Mouse (Mus musculus) kidney, adult 2 months (tissue): ENCODE measurements around the gene Mapk8. TPM values are rescaled to one million over a fixed set of nuclear protein-coding genes. Genes with fewer than 3 reads are reported as not detected.

Experiments used
- DNase-seq: peaks from one replicate; pipeline ENCODE4 v3.0.0; 2021
- H3K27ac ChIP-seq: fragments of 200-500 bp; 2 replicates; pipeline ENCODE4 v1.5.1; 2012; ENCODE audit warnings: low read depth, low read length, control low read depth, inconsistent platforms; ENCODE audit not compliant: insufficient read depth
- H3K27me3 ChIP-seq: fragments of 200-500 bp; replicated peaks from 2 replicates; pipeline ENCODE4 v1.6.1; 2012; ENCODE audit warnings: mild to moderate bottlenecking, moderate library complexity, low read length, inconsistent platforms; ENCODE audit not compliant: control insufficient read depth, insufficient read depth
- H3K36me3 ChIP-seq: fragments of 200-500 bp; 2 replicates; pipeline ENCODE4 v1.6.1; 2012; ENCODE audit warnings: mild to moderate bottlenecking, moderate library complexity, low read length, inconsistent platforms; ENCODE audit not compliant: control insufficient read depth, insufficient read depth
- H3K4me1 ChIP-seq: fragments of 200-500 bp; 2 replicates; pipeline ENCODE4 v1.6.1; 2011; ENCODE audit warnings: low read length; ENCODE audit not compliant: control insufficient read depth, insufficient read depth
- H3K4me3 ChIP-seq: fragments of 200-500 bp; 2 replicates; pipeline ENCODE4 v1.5.1; 2011; ENCODE audit warnings: mild to moderate bottlenecking, low read depth, low read length, control low read depth; ENCODE audit not compliant: insufficient read depth
- CTCF ChIP-seq: fragments of 200-500 bp; conservative IDR thresholded peaks from 2 replicates; pipeline ENCODE4 v1.5.1; 2011; ENCODE audit warnings: low read depth, mild to moderate bottlenecking, control low read depth, low read length, moderate library complexity, mixed read lengths; ENCODE audit not compliant: insufficient read depth, insufficient read length
- POLR2A ChIP-seq: fragments of 200-500 bp; IDR thresholded peaks from one replicate; pipeline ENCODE4 v1.6.1; 2011; ENCODE audit warnings: low read depth, low read length, control low read depth
- WGBS: fragments of 180-500 bp; shearing (Covaris S2); methylation state at CpG from one replicate; pipeline ENCODE4 v1.1.7; 2018; 5-methylcytosine and 5-hydroxymethylcytosine counted together
- polyA plus RNA-seq: library from polyadenylated mRNA; depleted of rRNA; stranded (reverse); fragments of >200 nt; gene quantifications from 2 replicates; pipeline ENCODE4 v1.2.3, GENCODE M21; 2012

Gene Mapk8
- polyA plus RNA-seq, 1 experiment: 9.5 TPM

DNA sequence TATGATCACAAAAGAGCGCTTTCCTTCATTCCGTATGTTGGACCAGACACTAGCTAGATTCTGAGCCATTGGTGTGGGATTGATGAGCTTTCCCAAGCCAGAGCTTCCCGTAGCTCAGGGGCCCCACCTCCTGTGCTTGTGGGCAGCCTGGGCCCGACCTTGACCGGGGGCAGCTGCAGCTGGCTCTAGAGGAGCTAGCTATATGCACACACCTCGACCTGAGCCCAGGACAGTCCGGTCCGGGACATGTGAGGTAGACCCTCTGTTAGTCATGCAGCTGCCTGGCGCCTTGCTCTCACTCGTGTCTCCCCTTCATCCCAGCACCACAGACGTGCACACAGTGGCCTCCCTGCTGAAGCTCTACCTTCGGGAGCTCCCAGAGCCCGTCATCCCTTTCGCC is 84.8 kb downstream of the Mapk8 start:
- Histone ChIP-seq H3K27me3 (no peaks in the 10 kb centered on the region), H3K4me1 (no peaks in the 10 kb centered on the region), H3K36me3 (no peaks in the 10 kb centered on the region), H3K27ac (no peak overlapping the region), H3K4me3 (no peak overlapping the region)
- no peak for TF ChIP-seq POLR2A
- TF ChIP-seq CTCF: no peak
- 73% methylated on average over 14 of the region's 14 CpGs for WGBS
- no peak for DNase-seq

DNA sequence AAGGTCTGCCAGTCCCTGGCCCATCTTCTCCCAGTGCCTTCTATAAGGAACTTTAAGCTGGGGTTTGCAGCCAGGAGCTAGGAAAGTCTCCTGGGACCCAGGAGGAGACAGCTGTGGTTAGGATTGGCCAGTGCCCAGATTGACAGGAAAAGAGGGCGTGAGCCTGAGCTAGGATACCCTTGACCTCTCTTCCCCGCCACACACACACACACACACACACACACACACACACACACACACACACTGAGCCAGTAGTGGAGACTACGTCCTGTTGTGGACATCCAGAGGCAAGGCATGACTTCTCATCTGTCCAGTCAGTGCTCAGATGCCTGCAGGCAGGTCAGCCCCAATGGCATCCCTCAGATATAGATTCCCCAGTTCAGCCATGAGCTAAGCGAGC is 85.4 kb downstream of the Mapk8 start:
- Histone ChIP-seq H3K4me1 (no peaks in the 10 kb centered on the region), H3K27ac (no peak overlapping the region), H3K27me3 (no peaks in the 10 kb centered on the region), H3K4me3 (no peak overlapping the region), H3K36me3 (no peaks in the 10 kb centered on the region)
- 46% methylated on average over 4 of the region's 4 CpGs for WGBS
- TF ChIP-seq CTCF (no peak), POLR2A (no peak)
- no peak for DNase-seq

DNA sequence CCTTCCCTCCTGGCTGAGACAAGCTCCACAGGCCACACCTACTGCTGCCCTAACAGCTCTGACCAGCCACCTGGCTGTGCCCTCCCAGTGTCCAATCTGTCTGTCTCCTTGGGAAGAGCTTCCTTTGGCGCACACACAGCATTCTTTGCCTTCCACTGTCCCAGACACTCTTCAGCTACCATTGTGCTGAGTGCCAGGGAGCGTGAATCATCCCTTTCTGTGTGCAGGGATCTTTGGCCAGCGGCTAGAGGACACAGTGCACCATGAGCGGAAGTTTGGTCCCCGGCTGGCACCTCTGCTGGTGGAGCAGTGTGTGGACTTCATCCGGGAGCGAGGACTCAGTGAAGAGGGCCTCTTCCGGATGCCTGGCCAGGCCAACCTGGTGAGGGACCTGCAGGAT is 88.1 kb downstream of the Mapk8 start:
- H3K27ac ChIP-seq: no peak overlapping the region
- no peaks in the 10 kb centered on the region for H3K36me3 ChIP-seq
- no peaks in the 10 kb centered on the region for H3K27me3 ChIP-seq
- H3K4me1 ChIP-seq: no peaks in the 10 kb centered on the region
- peak; percentile 67 for DNase-seq
- no peak overlapping the region for H3K4me3 ChIP-seq
- 67% methylated on average over 8 of the region's 8 CpGs for WGBS
- TF ChIP-seq CTCF: no peak
- no peak for TF ChIP-seq POLR2A

DNA sequence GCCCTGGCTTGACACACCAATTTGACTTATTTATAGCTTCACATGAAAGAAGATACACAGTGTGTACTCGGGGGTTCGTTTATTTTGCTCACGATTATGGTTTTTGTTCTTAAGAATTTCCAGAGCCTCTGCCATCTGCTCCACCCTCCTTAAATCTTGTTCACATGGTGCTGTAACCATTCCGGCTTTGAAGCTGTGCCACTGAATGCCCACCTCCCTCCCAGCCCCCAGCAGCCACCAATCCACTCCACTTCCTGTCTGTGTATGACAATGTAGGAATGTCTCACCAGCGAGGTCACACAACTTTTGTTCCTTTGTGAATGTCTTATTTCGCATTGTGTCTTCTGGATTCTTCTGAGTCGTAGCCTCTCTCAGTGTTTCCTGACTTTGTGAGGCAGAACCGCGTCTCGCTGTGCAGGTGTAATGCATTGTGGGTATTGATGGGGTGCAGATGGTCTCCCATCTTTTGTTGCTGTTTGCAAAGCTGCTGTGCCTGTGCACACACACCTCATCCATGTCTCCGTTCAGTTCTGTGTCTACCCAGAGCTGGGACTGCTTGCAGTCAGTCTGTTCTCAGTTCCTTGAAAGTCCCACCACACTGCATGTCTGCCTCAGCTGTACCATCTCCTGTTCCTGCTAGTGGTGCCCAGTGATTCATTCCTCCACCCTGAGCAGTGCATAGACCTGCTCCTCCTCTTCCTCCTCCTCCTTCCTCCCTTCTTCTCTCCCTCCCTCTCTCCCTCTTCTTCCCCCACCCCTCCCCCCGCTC is 89.2 kb downstream of the Mapk8 start:
- 52% methylated on average over 12 of the region's 12 CpGs for WGBS
- DNase-seq: no peak
- TF ChIP-seq CTCF (no peak), POLR2A (no peak)

DNA sequence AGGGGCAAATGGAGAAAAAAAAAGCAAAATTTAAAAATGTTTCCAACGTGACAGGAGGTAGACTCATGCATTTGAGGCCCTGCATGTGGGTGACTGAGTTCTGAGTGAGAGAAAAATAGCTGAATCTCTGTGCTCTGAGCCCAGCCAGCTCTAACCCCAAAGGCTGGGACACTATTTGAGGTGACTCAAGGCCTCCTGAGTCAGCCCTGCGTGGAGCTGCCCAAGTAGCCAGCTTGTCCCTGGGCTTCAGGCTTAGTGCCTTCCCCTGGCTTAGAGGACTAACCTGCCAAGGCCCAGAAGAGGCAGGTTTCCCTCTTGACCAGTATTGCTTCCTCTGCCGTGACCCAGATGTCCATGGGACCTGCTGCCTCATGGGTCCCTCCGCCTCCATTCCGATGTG is 91.7 kb downstream of the Mapk8 start:
- WGBS: 91% methylated on average over 5 of the region's 5 CpGs
- no peak for DNase-seq
- no peaks in the 10 kb centered on the region; the same call in 1 of the 2 replicates for H3K27me3 ChIP-seq
- no peak overlapping the region for H3K4me3 ChIP-seq
- no peaks in the 10 kb centered on the region for H3K36me3 ChIP-seq
- H3K4me1 ChIP-seq: 0 out of 2 replicates have a peak, but pooled peaks cover 2% of the 10 kb centered on the region
- TF ChIP-seq CTCF: no peak
- no peak for TF ChIP-seq POLR2A
- H3K27ac ChIP-seq: no peak overlapping the region

More for the DNA sequence above, 89.2 kb downstream of the Mapk8 start:
- no peaks in the 10 kb centered on the region for H3K36me3 ChIP-seq
- no peak overlapping the region for H3K4me3 ChIP-seq
- H3K4me1 ChIP-seq: 0 out of 2 replicates have a peak, but pooled peaks cover under 1% of the 10 kb centered on the region
- no peaks in the 10 kb centered on the region for H3K27me3 ChIP-seq
- H3K27ac ChIP-seq: no peak overlapping the region

DNA sequence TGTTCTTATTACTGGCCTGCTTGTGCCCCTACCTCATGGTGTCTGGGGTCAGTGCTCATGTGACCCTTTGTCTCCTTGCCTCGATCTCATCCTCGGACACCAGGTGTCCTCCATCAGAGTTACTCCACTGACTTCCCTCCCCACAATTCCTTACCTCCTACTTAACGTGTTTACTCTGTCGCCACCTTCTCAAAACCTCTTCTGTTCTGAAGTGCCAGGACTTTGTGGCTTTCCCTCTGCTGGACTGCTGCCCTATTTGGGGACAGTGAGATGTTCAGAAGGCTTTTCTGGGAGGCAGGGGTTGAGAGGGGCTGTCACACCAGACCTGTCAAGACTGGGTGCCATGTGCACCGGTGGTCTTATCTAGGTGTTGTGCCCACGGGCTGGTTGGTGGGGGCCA is 94.1 kb downstream of the Mapk8 start:
- no peaks in the 10 kb centered on the region for H3K36me3 ChIP-seq
- WGBS: 56% methylated on average over 6 of the region's 6 CpGs
- no peak for DNase-seq

DNA sequence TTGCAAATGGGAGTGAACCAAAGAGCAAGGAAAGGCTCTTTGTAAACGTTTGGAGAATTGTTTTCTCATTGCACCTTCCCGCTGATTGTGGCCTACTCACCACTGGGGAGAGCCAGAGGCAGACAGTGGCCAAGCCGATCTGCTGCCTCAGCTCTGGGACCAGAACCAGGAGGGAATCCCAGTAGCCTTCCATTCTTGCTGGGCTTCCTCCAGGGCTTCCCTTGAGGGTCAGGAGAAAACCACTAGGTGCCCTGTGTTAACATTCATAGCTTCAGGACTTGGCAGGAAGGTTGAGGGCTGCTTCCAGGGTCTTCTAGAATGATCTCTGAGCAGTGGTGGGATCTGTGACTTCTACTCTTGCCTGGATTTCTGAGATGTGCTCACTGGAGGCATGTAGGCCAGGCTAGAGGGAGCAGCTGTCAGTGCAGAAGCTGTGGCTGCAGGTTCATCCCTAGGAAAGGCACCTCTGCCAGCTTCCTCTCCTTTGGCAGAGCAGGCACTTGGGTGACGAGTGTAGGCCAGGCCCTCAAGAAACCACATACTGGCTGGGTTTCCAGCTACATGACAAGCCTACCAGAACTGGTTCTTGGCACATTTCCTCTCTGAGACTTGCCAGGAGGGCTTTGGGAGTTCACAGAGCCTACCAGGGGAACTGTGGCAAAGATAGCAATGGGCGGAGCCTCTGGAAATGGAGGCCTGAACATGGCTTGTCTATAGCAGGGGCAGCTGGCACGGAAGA is 94.8 kb downstream of the Mapk8 start:
- Histone ChIP-seq H3K27ac (no peak overlapping the region), H3K4me3 (no peak overlapping the region), H3K27me3 (no peaks in the 10 kb centered on the region; the same call in 1 of the 2 replicates), H3K4me1 (0 out of 2 replicates have a peak, but pooled peaks cover 2% of the 10 kb centered on the region), H3K36me3 (no peaks in the 10 kb centered on the region)
- no peak for TF ChIP-seq POLR2A
- TF ChIP-seq CTCF: no peak
- WGBS: 69% methylated on average over 6 of the region's 6 CpGs
- peak; percentile 51 for DNase-seq

More for the DNA sequence above, 94.1 kb downstream of the Mapk8 start:
- H3K27ac ChIP-seq: no peak overlapping the region
- no peak overlapping the region for H3K4me3 ChIP-seq
- 0 out of 2 replicates have a peak, but pooled peaks cover 2% of the 10 kb centered on the region for H3K4me1 ChIP-seq
- TF ChIP-seq CTCF (no peak), POLR2A (no peak)
- H3K27me3 ChIP-seq: no peaks in the 10 kb centered on the region; the same call in 1 of the 2 replicates
